In the genomic region with DNA sequence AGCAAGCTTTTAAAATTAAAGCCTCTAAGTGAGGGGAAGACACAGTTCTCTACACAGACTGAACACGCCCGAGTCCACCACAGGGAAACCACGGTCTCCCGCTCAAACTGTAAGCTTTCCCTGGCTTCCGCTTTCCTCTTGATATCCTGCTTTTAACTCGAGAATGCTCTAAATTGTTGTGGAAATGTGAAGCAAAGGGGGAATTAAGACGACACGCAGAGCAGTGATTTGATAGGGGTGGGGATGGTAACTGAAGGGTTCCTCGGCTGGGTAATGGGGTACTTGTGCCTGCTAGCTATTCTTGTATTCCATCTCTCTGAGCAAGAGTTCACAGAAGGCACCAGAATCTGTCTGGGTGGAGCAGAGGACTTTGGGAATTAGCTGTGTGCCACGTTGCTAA, we compare ENCODE assay signal across 13 mouse cellular contexts. TPM values are rescaled to one million over a fixed set of nuclear protein-coding genes. Genes with fewer than 3 reads are reported as not detected.
DNase-seq lines count a peak whose midpoint lies in the region; ATAC-seq and TF ChIP-seq lines count a peak whose summit lies in the region.
"Had no signal": no experiment of that assay in that cellular context is flagged by ENCODE, and none has a peak within 500 bp of the region (broad histone marks: within the 10 kb centered on the region; RNA-seq: fewer than 3 reads in every experiment).

No protein-coding gene starts in this region.

- no peak overlapping the region for H3K9ac ChIP-seq in heart, embryonic 14.5 days (ENCODE audit: low read length)
- H3K9ac ChIP-seq in midbrain, postnatal 0 days (replicated peaks; ENCODE audit: low read length, poor library complexity, severe bottlenecking), result no peak overlapping the region
- no peak overlapping the region for H3K9ac ChIP-seq in midbrain, embryonic 13.5 days (replicated peaks)
- no peak overlapping the region for H3K9ac ChIP-seq in forebrain, embryonic 14.5 days (ENCODE audit: low read length)
- H3K9ac ChIP-seq: liver, embryonic 15.5 days had no signal

- ATAC-seq in heart, embryonic 14.5 days (ENCODE audit: insufficient number of reproducible peaks, insufficient read depth, low FRiP score, low read depth), result no peak
- ATAC-seq in midbrain, postnatal 0 days (ENCODE audit: low FRiP score), result no peak
- ATAC-seq in midbrain, embryonic 13.5 days, result no peak
- no peak for ATAC-seq in forebrain, embryonic 14.5 days
- ATAC-seq: CD4-positive, CD25-positive, alpha-beta regulatory T cell, adult 4 months; inflammation-experienced regulatory T-cells, adult 6 months had no signal

- 52% methylated on average over 10 of the region's 10 CpGs for WGBS in heart, embryonic 14.5 days
- WGBS in midbrain, postnatal 0 days, result 36% methylated on average over 10 of the region's 10 CpGs
- WGBS in midbrain, embryonic 13.5 days, result 48% methylated on average over 10 of the region's 10 CpGs
- WGBS in forebrain, embryonic 14.5 days, result 50% methylated on average over 10 of the region's 10 CpGs

- H3K4me2 ChIP-seq in heart, embryonic 14.5 days (ENCODE audit: low read length), result 0 out of 2 replicates have a peak overlapping the region, but pooled peaks have one; percentile 47
- 0 out of 2 replicates have a peak overlapping the region, but pooled peaks have one; percentile 3 for H3K4me2 ChIP-seq in midbrain, postnatal 0 days (ENCODE audit: low read depth, low read length, poor library complexity, severe bottlenecking)
- no peak overlapping the region for H3K4me2 ChIP-seq in midbrain, embryonic 13.5 days (replicated peaks)
- H3K4me2 ChIP-seq in forebrain, embryonic 14.5 days (ENCODE audit: low read length), result peak overlapping the region; percentile 12
- H3K4me2 ChIP-seq: liver, embryonic 15.5 days had no signal

- TF ChIP-seq CTCF in midbrain, postnatal 0 days (IDR thresholded peaks at IDR 0.05), result no peak
- TF ChIP-seq CTCF in left cerebral cortex, adult 2 months (IDR thresholded peaks at IDR 0.05), result no peak

- intact Hi-C loops in left cerebral cortex, adult 2 months (cut with DNase I), result no loop called here

- no peaks in the 10 kb centered on the region for H3K9me3 ChIP-seq in heart, embryonic 14.5 days (ENCODE audit: control insufficient read depth, low read length)
- H3K9me3 ChIP-seq in midbrain, postnatal 0 days (ENCODE audit: low read length), result no peaks in the 10 kb centered on the region
- no peaks in the 10 kb centered on the region for H3K9me3 ChIP-seq in midbrain, embryonic 13.5 days
- no peaks in the 10 kb centered on the region for H3K9me3 ChIP-seq in forebrain, embryonic 14.5 days (replicated peaks; ENCODE audit: control insufficient read depth, low read length)
- H3K9me3 ChIP-seq: liver, embryonic 15.5 days had no signal

- H3K4me1 ChIP-seq in heart, embryonic 14.5 days (ENCODE audit: control insufficient read depth in 2 of 2, insufficient read depth in 2 of 2, low read length in 2 of 2), result peaks cover 0 to 23% of the 10 kb centered on the region in 2 experiments; a peak in 2 of 4 replicates
- H3K4me1 ChIP-seq in midbrain, postnatal 0 days (ENCODE audit: insufficient read depth, low read length), result no peaks in the 10 kb centered on the region
- H3K4me1 ChIP-seq in midbrain, embryonic 13.5 days (replicated peaks), result peaks cover 41% of the 10 kb centered on the region
- H3K4me1 ChIP-seq in forebrain, embryonic 14.5 days (ENCODE audit: control insufficient read depth, insufficient read depth, low read length), result peaks cover 7% of the 10 kb centered on the region; the same call in 1 of the 2 replicates

- no peaks in the 10 kb centered on the region for H3K36me3 ChIP-seq in heart, embryonic 14.5 days (ENCODE audit: control insufficient read depth, insufficient read depth, low read length)
- no peaks in the 10 kb centered on the region for H3K36me3 ChIP-seq in midbrain, postnatal 0 days (ENCODE audit: insufficient read depth, low read length)
- H3K36me3 ChIP-seq in midbrain, embryonic 13.5 days, result no peaks in the 10 kb centered on the region
- H3K36me3 ChIP-seq in forebrain, embryonic 14.5 days (ENCODE audit: control insufficient read depth, insufficient read depth, low read length), result no peaks in the 10 kb centered on the region
- H3K36me3 ChIP-seq: liver, embryonic 15.5 days had no signal

- no peak overlapping the region for H3K27ac ChIP-seq in heart, embryonic 14.5 days (replicated peaks in 1 of 2; ENCODE audit: control insufficient read depth in 1 of 2, insufficient read depth in 1 of 2, low read depth in 2 of 2, low read length in 2 of 2)
- no peak overlapping the region for H3K27ac ChIP-seq in midbrain, postnatal 0 days (ENCODE audit: low read depth, low read length)
- H3K27ac ChIP-seq in midbrain, embryonic 13.5 days, result no peak overlapping the region
- no peak overlapping the region for H3K27ac ChIP-seq in forebrain, embryonic 14.5 days (ENCODE audit: low read depth, low read length)
- H3K27ac ChIP-seq in left cerebral cortex, adult 2 months, result no peak overlapping the region
- H3K27ac ChIP-seq: liver, embryonic 15.5 days had no signal

- H3K27me3 ChIP-seq in heart, embryonic 14.5 days (ENCODE audit: control insufficient read depth, insufficient read depth, low read length), result peaks cover 9% of the 10 kb centered on the region
- H3K27me3 ChIP-seq in midbrain, postnatal 0 days (ENCODE audit: insufficient read depth, low read length), result no peaks in the 10 kb centered on the region
- peaks cover 11% of the 10 kb centered on the region; the same call in 1 of the 2 replicates for H3K27me3 ChIP-seq in midbrain, embryonic 13.5 days
- 0 out of 2 replicates have a peak, but pooled peaks cover 2% of the 10 kb centered on the region for H3K27me3 ChIP-seq in forebrain, embryonic 14.5 days (replicated peaks; ENCODE audit: control insufficient read depth, insufficient read depth, low read length)

- DNase-seq in heart, postnatal 4 days, result no peak
- no peak for DNase-seq in midbrain, postnatal 0 days (ENCODE audit: low spot score)
- no peak for DNase-seq in forebrain, embryonic 14.5 days (ENCODE audit: low spot score)
- DNase-seq in left cerebral cortex, adult 2 months (ENCODE audit: extremely low spot score in 1 of 2, low spot score in 2 of 2), result no peak
- DNase-seq in kidney, postnatal 25 days, result no peak
- DNase-seq: cerebellum, adult 9-11 months; kidney, postnatal 10 days; lung, postnatal 14 days had no signal

- H3K4me3 ChIP-seq in heart, embryonic 14.5 days (ENCODE audit: control insufficient read depth in 1 of 2, insufficient read depth in 1 of 2, low read depth in 1 of 2, low read length in 2 of 2), result no peak overlapping the region
- no peak overlapping the region for H3K4me3 ChIP-seq in midbrain, postnatal 0 days (ENCODE audit: low read depth, low read length)
- H3K4me3 ChIP-seq in midbrain, embryonic 13.5 days (replicated peaks), result no peak overlapping the region
- H3K4me3 ChIP-seq in forebrain, embryonic 14.5 days (ENCODE audit: low read depth, low read length), result no peak overlapping the region
- no peak overlapping the region for H3K4me3 ChIP-seq in left cerebral cortex, adult 2 months
- H3K4me3 ChIP-seq: liver, embryonic 15.5 days had no signal

RNA-seq across cellular contexts. Expression of a gene that starts 1.9 kb away (rescaled TPM):
- polyA plus RNA-seq in heart, embryonic 14.5 days (2014; fragmentation: Nextera tagmentation; extraction: Ambion mirVana), result 4.5 and 4.6 TPM in 2 replicates
- total RNA-seq in heart, postnatal 4 days (2021), result 1 to 10 TPM; 7.2 to 8.2 TPM
- 38.1 and 44.7 TPM in 2 replicates for total RNA-seq in midbrain, postnatal 0 days (2014; rRNA removed)
- 22.7 and 23.2 TPM in 2 replicates for polyA plus RNA-seq in midbrain, postnatal 0 days (2015; fragmentation: Nextera tagmentation; extraction: Ambion mirVana)
- 30.4 and 32.2 TPM in 2 replicates for polyA plus RNA-seq in midbrain, embryonic 13.5 days (2015; fragmentation: Nextera tagmentation; extraction: Ambion mirVana)
- 32.7 and 33.5 TPM in 2 replicates for polyA plus RNA-seq in forebrain, embryonic 14.5 days (2014; fragmentation: Nextera tagmentation; extraction: Ambion mirVana)
- 10 to 100 TPM; 51.6 to 54.5 TPM for total RNA-seq in left cerebral cortex, adult 2 months (2021)

RNA-seq across cellular contexts. Expression of a gene that starts 34.1 kb away (rescaled TPM):
- 53.2 and 54.8 TPM in 2 replicates for polyA plus RNA-seq in heart, embryonic 14.5 days (2014; fragmentation: Nextera tagmentation; extraction: Ambion mirVana)
- 10 to 100 TPM; 81.7 to 84.3 TPM for total RNA-seq in heart, postnatal 4 days (2021)
- total RNA-seq in midbrain, postnatal 0 days (2014; rRNA removed), result 52.7 and 54.9 TPM in 2 replicates
- 28.5 and 35.0 TPM in 2 replicates for polyA plus RNA-seq in midbrain, postnatal 0 days (2015; fragmentation: Nextera tagmentation; extraction: Ambion mirVana)
- polyA plus RNA-seq in midbrain, embryonic 13.5 days (2015; fragmentation: Nextera tagmentation; extraction: Ambion mirVana), result 32.2 and 32.3 TPM in 2 replicates
- 17.6 and 22.7 TPM in 2 replicates for polyA plus RNA-seq in forebrain, embryonic 14.5 days (2014; fragmentation: Nextera tagmentation; extraction: Ambion mirVana)
- total RNA-seq in left cerebral cortex, adult 2 months (2021), result 10 to 100 TPM; 90.3 to 93.3 TPM
